Mouse (Mus musculus) embryo, embryonic 11 days (tissue): ENCODE results near the gene Cdx2.

Experiments
- DNase-seq: peaks from one replicate; pipeline ENCODE4 v3.0.0-alpha.2; 2015

The Cdx2 gene

GRCm38 (mm10) chr5:147306638-147307397, at the start of gene Cdx2:
Cdx2 (minus strand) TSS chr5:147307270.
- no peak for DNase-seq

GRCm38 (mm10) chr5:147356260-147357055, 49.4 kb upstream of the Cdx2 start:
- no peak for DNase-seq

GRCm38 (mm10) chr5:147355788-147356187, 48.7 kb upstream of the Cdx2 start:
- no peak for DNase-seq

GRCm38 (mm10) chr5:147354985-147355384, 47.9 kb upstream of the Cdx2 start:
- no peak for DNase-seq

- no peak for DNase-seq
Observed at GRCm38 (mm10) chr5:147354161-147354780, 47.2 kb upstream of the Cdx2 start.

GRCm38 (mm10) chr5:147351931-147352330, 44.9 kb upstream of the Cdx2 start:
- no peak for DNase-seq

GRCm38 (mm10) chr5:147345981-147346380, 38.9 kb upstream of the Cdx2 start:
- DNase-seq = no peak

- DNase-seq = no peak
Observed at GRCm38 (mm10) chr5:147343904-147344303, 36.8 kb upstream of the Cdx2 start.

GRCm38 (mm10) chr5:147342901-147343300, 35.8 kb upstream of the Cdx2 start:
- no peak for DNase-seq

GRCm38 (mm10) chr5:147340741-147341414, 33.8 kb upstream of the Cdx2 start:
- no peak for DNase-seq

- no peak for DNase-seq
Observed at GRCm38 (mm10) chr5:147339560-147339959, 32.5 kb upstream of the Cdx2 start.

- no peak for DNase-seq
Observed at GRCm38 (mm10) chr5:147338967-147339366, 31.9 kb upstream of the Cdx2 start.

- DNase-seq = no peak
Observed at GRCm38 (mm10) chr5:147332711-147333110, 25.6 kb upstream of the Cdx2 start.

GRCm38 (mm10) chr5:147331547-147331946, 24.5 kb upstream of the Cdx2 start:
- peak; percentile 54 for DNase-seq

- DNase-seq = no peak
Observed at GRCm38 (mm10) chr5:147329946-147330345, 22.9 kb upstream of the Cdx2 start.

GRCm38 (mm10) chr5:147327636-147328035, 20.6 kb upstream of the Cdx2 start:
- DNase-seq = no peak

GRCm38 (mm10) chr5:147325931-147326330, 18.9 kb upstream of the Cdx2 start:
- no peak for DNase-seq

- peak; percentile 73 for DNase-seq
Observed at GRCm38 (mm10) chr5:147323237-147323917, 16.3 kb upstream of the Cdx2 start.

- no peak for DNase-seq
Observed at GRCm38 (mm10) chr5:147322183-147322582, 15.1 kb upstream of the Cdx2 start, which contains the start of gene Urad. Urad (minus strand) TSS chr5:147322440.

- peak; percentile 86 for DNase-seq
Observed at GRCm38 (mm10) chr5:147319653-147320052, 12.6 kb upstream of the Cdx2 start.

- DNase-seq = no peak
Observed at GRCm38 (mm10) chr5:147317991-147318390, 10.9 kb upstream of the Cdx2 start.

- no peak for DNase-seq
Observed at GRCm38 (mm10) chr5:147317321-147317720, 10.3 kb upstream of the Cdx2 start.
